Mouse (Mus musculus): ENCODE measurements around the gene Smg6.

- TF ChIP-seq POLR2A (IDR thresholded peaks at IDR 0.05; ENCODE audit: borderline replicate concordance, extremely low read depth, low read depth, low read length) (no peak), CTCF (IDR thresholded peaks at IDR 0.05; ENCODE audit: insufficient read depth, low read length) (no peak)
Measured at GRCm38 (mm10) chr11:75196131-75196530, 270.5 kb downstream of the Smg6 start.

Data from lung, adult 2 months (tissue).